Mouse (Mus musculus) 3T3-L1 (cell line): ENCODE results near the gene Ctr9.

Experiments used
- DNase-seq: peaks from one replicate; pipeline ENCODE4 v3.0.0-alpha.2; 2015; ENCODE audit warnings: low read depth, low spot score

Ctr9 gene

GRCm38 (mm10) chr7:111028281-111029045, at the start of gene Ctr9:
Gene Ctr9 (plus strand): TSS chr7:111028951.
- peak; percentile 87 for DNase-seq

- no peak for DNase-seq
Observed at GRCm38 (mm10) chr7:110981036-110981435, 47.7 kb upstream of the Ctr9 start.

- peak; percentile 24 for DNase-seq
Observed at GRCm38 (mm10) chr7:110982053-110982705, 46.6 kb upstream of the Ctr9 start, which contains the start of gene Mrvi1. Gene Mrvi1 (minus strand): TSS chr7:110982461.

GRCm38 (mm10) chr7:110982764-110983163, 46.0 kb upstream of the Ctr9 start:
- DNase-seq = peak; percentile 43

GRCm38 (mm10) chr7:110983621-110984020, 45.1 kb upstream of the Ctr9 start:
- no peak for DNase-seq

GRCm38 (mm10) chr7:110985581-110986265, 43.0 kb upstream of the Ctr9 start:
- DNase-seq = peak; percentile 10

GRCm38 (mm10) chr7:110988081-110988480, 40.7 kb upstream of the Ctr9 start:
- no peak for DNase-seq

- DNase-seq = peak; percentile 9
Observed at GRCm38 (mm10) chr7:110989286-110989879, 39.4 kb upstream of the Ctr9 start.

- DNase-seq = no peak
Observed at GRCm38 (mm10) chr7:110990356-110991220, 38.2 kb upstream of the Ctr9 start.

- no peak for DNase-seq
Observed at GRCm38 (mm10) chr7:110991221-110991494, 37.6 kb upstream of the Ctr9 start.

- no peak for DNase-seq
Observed at GRCm38 (mm10) chr7:110998887-110999827, 29.6 kb upstream of the Ctr9 start.

GRCm38 (mm10) chr7:111004136-111004840, 24.5 kb upstream of the Ctr9 start:
- no peak for DNase-seq

- no peak for DNase-seq
Observed at GRCm38 (mm10) chr7:111014039-111014605, 14.6 kb upstream of the Ctr9 start.

- peak; percentile 90 for DNase-seq
Observed at GRCm38 (mm10) chr7:111014893-111015292, 13.9 kb upstream of the Ctr9 start.

GRCm38 (mm10) chr7:111015731-111016130, 13.0 kb upstream of the Ctr9 start:
- no peak for DNase-seq

- DNase-seq = no peak
Observed at GRCm38 (mm10) chr7:111016921-111017320, 11.8 kb upstream of the Ctr9 start.

GRCm38 (mm10) chr7:111020814-111021213, 7.9 kb upstream of the Ctr9 start:
- peak; percentile 12 for DNase-seq

GRCm38 (mm10) chr7:111024068-111024594, 4.6 kb upstream of the Ctr9 start:
- DNase-seq = peak; percentile 5

- no peak for DNase-seq
Observed at GRCm38 (mm10) chr7:111024912-111025311, 3.8 kb upstream of the Ctr9 start.
